Mouse (Mus musculus) lung, postnatal 0 days (tissue): ENCODE measurements around the gene Dnlz. TPM values are rescaled to one million over a fixed set of nuclear protein-coding genes. Genes with fewer than 3 reads are reported as not detected.

Source experiments
- ATAC-seq: fragments of 200-750 bp; cut with Nextera tagmentation; 2 replicates; pipeline ENCODE4 v1.8.0; 2017; ENCODE audit warnings: moderate library complexity
- DNase-seq: peaks from one replicate; pipeline ENCODE4 v3.0.0-alpha.2; 2016; ENCODE audit warnings: low spot score
- H3K27ac ChIP-seq: fragments of 300-500 bp; sonication (generic); 2 replicates; pipeline ENCODE4 v1.5.1; 2014; ENCODE audit warnings: antibody characterized with exemption, mild to moderate bottlenecking, low read length, mixed read lengths
- H3K27me3 ChIP-seq: fragments of 300-500 bp; sonication (generic); replicated peaks from 2 replicates; pipeline ENCODE4 v1.6.1; 2014; ENCODE audit warnings: low read length, mixed read lengths; ENCODE audit not compliant: insufficient read depth
- H3K36me3 ChIP-seq: fragments of 300-500 bp; sonication (generic); 2 replicates; pipeline ENCODE4 v1.6.1; 2014; ENCODE audit warnings: low read length, mixed read lengths; ENCODE audit not compliant: insufficient read depth
- H3K4me1 ChIP-seq: fragments of 300-500 bp; sonication (generic); 2 replicates; pipeline ENCODE4 v1.6.1; 2014; ENCODE audit warnings: antibody characterized with exemption, low read depth, low read length, mixed read lengths; ENCODE audit not compliant: insufficient read depth
- H3K4me2 ChIP-seq: fragments of 300-500 bp; sonication (generic); replicated peaks from 2 replicates; pipeline ENCODE4 v1.6.1; 2014; ENCODE audit warnings: low read depth, mild to moderate bottlenecking, low read length, moderate library complexity, mixed read lengths
- H3K4me3 ChIP-seq: fragments of 300-500 bp; sonication (generic); 2 replicates; pipeline ENCODE4 v1.5.1; 2014; ENCODE audit warnings: low read depth, low read length
- H3K9ac ChIP-seq: fragments of 300-500 bp; sonication (generic); replicated peaks from 2 replicates; pipeline ENCODE4 v1.6.1; 2014; ENCODE audit warnings: low read depth, mild to moderate bottlenecking
- H3K9me3 ChIP-seq: fragments of 300-500 bp; sonication (generic); 2 replicates; pipeline ENCODE4 v1.6.1; 2016; ENCODE audit warnings: low read length, mixed read lengths
- CTCF ChIP-seq: IDR thresholded peaks from 2 replicates; pipeline ENCODE4 v1.5.1; 2016; ENCODE audit warnings: antibody characterized with exemption, mild to moderate bottlenecking
- EP300 ChIP-seq: IDR thresholded peaks from 2 replicates; pipeline ENCODE4 v1.6.1; 2016; ENCODE audit warnings: antibody characterized with exemption, mild to moderate bottlenecking, control low read depth
- WGBS: fragments of 180-500 bp; shearing (Covaris S2); extraction: QIAGEN DNeasy Blood & Tissue Kit; methylation state at CpG from one replicate; pipeline ENCODE4 v1.1.7; 2014; 5-methylcytosine and 5-hydroxymethylcytosine counted together
- polyA plus RNA-seq: library from polyadenylated mRNA; unstranded; fragments of >200 nt; fragmentation: Nextera tagmentation; extraction: Ambion mirVana; gene quantifications from 2 replicates; pipeline ENCODE4 v1.2.1, GENCODE M21; 2015

Dnlz gene
- polyA plus RNA-seq, result 14.2 and 15.5 TPM in 2 replicates

GRCm38 (mm10) chr2:26351358-26352290 lies at the start of gene Dnlz:
TSS of gene Dnlz (minus strand) at chr2:26352110.
- H3K4me3 ChIP-seq, result peak within 1 kb of the TSS; percentile 73
- H3K27me3 ChIP-seq, result no peaks in the 10 kb centered on the region

GRCm38 (mm10) chr2:26401023-26401422 lies 49.1 kb upstream of the Dnlz start:
- DNase-seq (no peak), ATAC-seq (no peak)
- WGBS, result 91% methylated on average over 4 of the region's 4 CpGs
- Histone ChIP-seq H3K27ac (no peak overlapping the region), H3K36me3 (peaks cover 46% of the 10 kb centered on the region), H3K4me2 (no peak overlapping the region), H3K27me3 (no peaks in the 10 kb centered on the region), H3K9ac (no peak overlapping the region), H3K4me1 (no peaks in the 10 kb centered on the region), H3K4me3 (no peak overlapping the region), H3K9me3 (no peaks in the 10 kb centered on the region)
- TF ChIP-seq CTCF (no peak), EP300 (no peak)

More at GRCm38 (mm10) chr2:26351358-26352290, at the start of gene Dnlz:
- peak within 1 kb of the TSS; percentile 79 for H3K27ac ChIP-seq
- peaks cover 23% of the 10 kb centered on the region for H3K4me1 ChIP-seq
- 1% methylated on average over 61 of the region's 62 CpGs for WGBS
- H3K36me3 ChIP-seq, result peaks cover 7% of the 10 kb centered on the region; the same call in 1 of the 2 replicates
- DNase-seq (peak; percentile 97), ATAC-seq (peak; percentile 82)
- H3K9me3 ChIP-seq, result no peaks in the 10 kb centered on the region
- H3K4me2 ChIP-seq, result peak within 1 kb of the TSS; percentile 99
- TF ChIP-seq EP300 (no peak), CTCF (peak; percentile 82)
- peak within 1 kb of the TSS; percentile 96 for H3K9ac ChIP-seq

- DNase-seq (no peak), ATAC-seq (no peak)
- Histone ChIP-seq H3K9me3 (no peaks in the 10 kb centered on the region), H3K27me3 (no peaks in the 10 kb centered on the region), H3K9ac (no peak overlapping the region), H3K4me3 (no peak overlapping the region), H3K4me2 (no peak overlapping the region), H3K4me1 (no peaks in the 10 kb centered on the region), H3K27ac (no peak overlapping the region), H3K36me3 (peaks cover 53% of the 10 kb centered on the region)
- TF ChIP-seq CTCF, result no peak
- 87% methylated on average over 5 of the region's 5 CpGs for WGBS
Observed at GRCm38 (mm10) chr2:26400296-26400695, 48.4 kb upstream of the Dnlz start.

- ATAC-seq (no peak), DNase-seq (no peak)
Observed at GRCm38 (mm10) chr2:26399647-26400046, 47.7 kb upstream of the Dnlz start.

GRCm38 (mm10) chr2:26398978-26399377 lies 47.1 kb upstream of the Dnlz start:
- no peaks in the 10 kb centered on the region for H3K27me3 ChIP-seq
- no peak for ATAC-seq

More at GRCm38 (mm10) chr2:26399647-26400046, 47.7 kb upstream of the Dnlz start:
- no peak for TF ChIP-seq EP300
- TF ChIP-seq CTCF, result no peak
- 68% methylated on average over 5 of the region's 5 CpGs for WGBS
- Histone ChIP-seq H3K36me3 (peaks cover 59% of the 10 kb centered on the region), H3K4me1 (no peaks in the 10 kb centered on the region), H3K9me3 (no peaks in the 10 kb centered on the region), H3K9ac (no peak overlapping the region), H3K27ac (no peak overlapping the region), H3K4me2 (no peak overlapping the region), H3K4me3 (no peak overlapping the region), H3K27me3 (no peaks in the 10 kb centered on the region)

GRCm38 (mm10) chr2:26391617-26392016 lies 39.7 kb upstream of the Dnlz start:
- ATAC-seq (no peak), DNase-seq (no peak)
- Histone ChIP-seq H3K4me3 (no peak overlapping the region), H3K9me3 (no peaks in the 10 kb centered on the region), H3K4me1 (peaks cover 5% of the 10 kb centered on the region; the same call in 1 of the 2 replicates), H3K27me3 (no peaks in the 10 kb centered on the region), H3K27ac (no peak overlapping the region), H3K36me3 (peaks cover 38% of the 10 kb centered on the region), H3K9ac (no peak overlapping the region), H3K4me2 (no peak overlapping the region)
- TF ChIP-seq EP300, result no peak
- no peak for TF ChIP-seq CTCF
- WGBS, result 89% methylated on average over 6 of the region's 6 CpGs

More at GRCm38 (mm10) chr2:26398978-26399377, 47.1 kb upstream of the Dnlz start:
- Histone ChIP-seq H3K4me1 (no peaks in the 10 kb centered on the region), H3K9ac (no peak overlapping the region), H3K36me3 (peaks cover 61% of the 10 kb centered on the region), H3K27ac (no peak overlapping the region), H3K4me2 (no peak overlapping the region), H3K4me3 (no peak overlapping the region), H3K9me3 (no peaks in the 10 kb centered on the region)
- no peak for TF ChIP-seq CTCF
- TF ChIP-seq EP300, result no peak
- WGBS, result 87% methylated on average over 8 of the region's 8 CpGs
- no peak for DNase-seq
